Mouse (Mus musculus) left cerebral cortex, postnatal 36 days (tissue): ENCODE measurements around the gene Iqgap3. TPM values are rescaled to one million over a fixed set of nuclear protein-coding genes. Genes with fewer than 3 reads are reported as not detected.
A peak's percentile ranks its signal among the peaks of the same experiment; 100 is the strongest.

ENCODE experiments used
- DNase-seq, 2 experiments: peaks; one replicate each; pipeline ENCODE4 v3.0.0; 2021 to 2022; ENCODE audit warnings: low spot score in 2 of 2, mixed read lengths in 1 of 2
- intact Hi-C: fragments of 180-260 bp; cut with DNase I; formaldehyde crosslinking; loops from one replicate; pipeline ENCODE4 v1.15.1; 2025
- total RNA-seq, 2 experiments: library from RNA; stranded (reverse); gene quantifications; 2 replicates each; pipeline ENCODE4 v1.2.3; 2021

The Iqgap3 gene
- total RNA-seq, 2 experiments from 2014 or later: 0.23 to 1.1 TPM

DNA sequence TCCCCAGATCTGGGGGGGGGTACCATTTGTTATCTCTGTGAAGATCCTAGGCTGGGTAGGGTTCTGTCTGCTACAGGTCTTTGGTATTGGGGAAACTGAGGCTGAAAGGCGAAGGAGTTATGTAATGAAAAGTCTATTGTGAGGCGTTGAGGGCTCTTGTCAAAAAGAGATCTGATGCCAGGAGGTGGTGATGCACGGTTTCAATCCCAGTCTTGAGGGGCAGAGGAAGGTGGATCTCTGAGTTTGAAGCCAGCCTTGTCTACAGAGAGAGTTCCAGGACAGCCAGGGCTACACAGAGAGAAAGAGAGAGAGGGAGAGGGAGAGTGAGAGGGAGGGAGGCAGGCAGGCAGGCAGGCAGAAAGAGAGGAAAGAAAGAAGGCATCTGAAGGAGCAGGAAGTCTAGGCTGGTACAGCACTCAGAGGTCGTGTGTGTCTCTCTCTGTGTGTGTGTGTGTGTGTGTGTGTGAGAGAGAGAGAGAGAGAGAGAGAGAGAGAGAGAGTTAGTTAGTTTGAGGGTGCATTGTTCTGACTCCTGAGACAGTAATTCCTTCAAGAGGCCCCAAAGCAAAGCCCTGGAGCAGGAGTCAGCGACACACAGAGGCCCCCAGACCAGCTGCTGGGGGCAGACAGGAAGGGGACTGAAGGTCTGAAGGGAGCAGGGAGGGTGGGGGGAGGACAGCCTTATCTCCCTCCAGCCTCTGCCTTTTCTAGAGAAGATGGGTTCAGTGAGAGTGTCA, 64.8 kb downstream of the Iqgap3 start:
- intact Hi-C loops: no loop called here
- DNase-seq: no peak

DNA sequence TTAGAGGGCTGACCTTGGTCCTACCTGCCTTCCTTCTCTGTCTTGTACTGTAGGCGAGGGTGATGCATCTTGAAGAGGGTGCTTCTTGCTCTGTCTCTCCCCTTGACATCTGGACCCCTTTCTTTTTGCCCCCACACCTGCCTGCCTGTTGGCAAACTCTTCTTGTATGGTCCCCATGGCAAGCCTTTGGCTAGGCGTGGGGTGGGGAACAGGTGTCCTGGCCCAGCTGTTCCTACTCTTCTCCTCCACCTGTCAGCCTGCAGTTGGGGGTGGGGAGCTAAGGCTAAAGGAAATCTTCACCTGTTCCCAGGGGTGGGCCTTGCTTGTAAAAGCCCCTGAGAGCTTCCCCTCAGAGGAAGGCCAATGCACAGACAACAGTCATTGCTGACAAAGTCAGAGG, 65.7 kb downstream of the Iqgap3 start:
- intact Hi-C loops: no loop called here
- DNase-seq: no peak

DNA sequence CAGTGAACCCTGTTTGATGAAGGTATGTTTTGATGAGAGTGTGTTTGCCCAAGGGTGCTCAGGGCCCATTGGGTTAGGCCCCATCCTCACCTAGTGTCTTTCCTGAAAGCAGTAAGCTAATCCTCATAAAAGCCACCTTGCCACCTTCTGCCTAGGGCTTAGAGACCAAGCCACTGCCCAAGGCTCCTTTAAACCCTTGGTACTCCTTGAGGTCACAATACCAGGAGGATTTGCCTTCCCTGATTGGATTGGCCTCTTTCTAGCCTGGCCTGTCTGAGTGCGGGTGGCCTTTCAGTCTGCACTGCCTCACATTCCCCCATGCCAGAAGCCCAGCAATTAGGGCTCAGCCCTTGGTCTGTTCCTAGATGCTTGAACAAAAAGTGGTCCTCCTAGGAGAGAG, 66.1 kb downstream of the Iqgap3 start:
- intact Hi-C loops: no loop called here
- DNase-seq: no peak

DNA sequence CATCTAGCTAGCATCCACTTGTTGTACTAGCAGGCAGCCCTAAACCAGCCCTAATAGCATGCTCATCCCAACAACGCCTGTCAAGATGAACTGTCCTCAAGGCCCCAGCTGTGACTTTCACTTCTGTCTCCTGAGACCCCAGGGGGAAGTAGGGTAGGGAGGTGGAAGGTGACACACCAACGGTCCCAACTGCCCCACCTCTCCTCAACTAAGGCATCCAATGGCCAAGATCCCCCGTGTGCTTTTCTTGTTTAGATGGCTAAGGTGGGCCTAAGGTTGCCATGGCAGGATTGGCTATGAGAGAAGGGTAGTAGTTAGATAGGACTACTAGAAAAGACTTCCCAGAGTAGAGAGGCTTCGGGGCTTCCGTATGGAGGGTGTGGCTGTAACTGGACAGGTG, 66.6 kb downstream of the Iqgap3 start:
- DNase-seq: no peak
- intact Hi-C loops: no loop called here

DNA sequence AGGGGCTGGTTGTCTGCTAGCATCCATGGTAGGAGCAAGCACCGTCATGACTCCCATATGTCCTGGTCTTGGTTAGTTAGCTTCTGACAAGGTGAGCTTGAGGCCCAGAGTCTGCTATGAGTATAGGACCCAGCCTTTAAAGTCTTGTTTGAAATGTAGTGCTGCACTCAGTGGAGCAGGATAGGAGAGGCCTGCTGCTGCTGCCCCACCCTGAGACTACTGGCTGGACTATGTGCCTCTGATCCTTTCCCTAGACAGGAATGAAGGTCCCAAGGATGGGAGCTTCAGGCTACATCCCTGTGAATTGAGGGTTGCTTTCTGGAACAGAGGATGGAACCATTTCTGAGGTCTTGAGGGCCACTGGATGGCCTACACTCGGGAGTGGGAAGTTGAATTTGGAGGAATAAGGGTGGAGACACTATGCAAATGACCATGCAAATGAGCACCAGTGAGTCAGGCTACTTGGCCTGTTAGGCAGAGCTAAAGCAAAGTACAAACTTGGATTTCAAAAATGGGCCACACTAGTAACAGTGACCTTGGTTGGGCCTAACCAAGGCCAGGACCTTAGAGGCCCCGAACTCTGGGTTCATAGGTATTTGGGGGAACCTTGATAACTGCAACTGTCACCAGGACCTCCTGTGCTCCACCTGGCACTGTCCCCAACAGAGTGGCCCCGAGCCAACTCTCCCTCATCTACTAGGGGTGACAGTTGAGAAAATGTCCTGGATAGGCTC, 67.2 kb downstream of the Iqgap3 start:
- intact Hi-C loops: no loop called here
- no peak for DNase-seq

DNA sequence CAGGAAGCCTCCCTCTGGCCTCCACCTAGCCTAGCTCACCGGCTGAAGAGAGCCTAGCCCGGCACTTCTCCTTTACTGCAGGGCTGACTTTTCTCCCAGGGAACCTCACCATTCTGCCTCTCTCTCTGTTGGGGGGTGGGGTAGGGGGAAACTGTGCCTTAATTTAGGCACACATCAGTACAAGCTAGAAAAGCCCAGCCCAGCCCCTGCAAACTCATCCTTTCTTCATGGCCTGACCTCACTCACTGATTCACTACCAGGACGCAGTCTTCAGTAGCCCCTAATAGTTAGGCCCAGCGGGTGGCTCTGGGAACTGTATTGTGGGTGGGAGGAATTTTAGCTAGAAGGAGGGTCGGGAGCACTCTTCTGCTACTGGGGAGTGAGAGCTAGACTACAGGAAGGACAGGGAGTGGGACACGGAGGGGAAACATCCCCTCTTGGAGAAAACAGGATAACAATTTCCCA, 67.8 kb downstream of the Iqgap3 start:
- intact Hi-C loops: no loop called here
- no peak for DNase-seq

DNA sequence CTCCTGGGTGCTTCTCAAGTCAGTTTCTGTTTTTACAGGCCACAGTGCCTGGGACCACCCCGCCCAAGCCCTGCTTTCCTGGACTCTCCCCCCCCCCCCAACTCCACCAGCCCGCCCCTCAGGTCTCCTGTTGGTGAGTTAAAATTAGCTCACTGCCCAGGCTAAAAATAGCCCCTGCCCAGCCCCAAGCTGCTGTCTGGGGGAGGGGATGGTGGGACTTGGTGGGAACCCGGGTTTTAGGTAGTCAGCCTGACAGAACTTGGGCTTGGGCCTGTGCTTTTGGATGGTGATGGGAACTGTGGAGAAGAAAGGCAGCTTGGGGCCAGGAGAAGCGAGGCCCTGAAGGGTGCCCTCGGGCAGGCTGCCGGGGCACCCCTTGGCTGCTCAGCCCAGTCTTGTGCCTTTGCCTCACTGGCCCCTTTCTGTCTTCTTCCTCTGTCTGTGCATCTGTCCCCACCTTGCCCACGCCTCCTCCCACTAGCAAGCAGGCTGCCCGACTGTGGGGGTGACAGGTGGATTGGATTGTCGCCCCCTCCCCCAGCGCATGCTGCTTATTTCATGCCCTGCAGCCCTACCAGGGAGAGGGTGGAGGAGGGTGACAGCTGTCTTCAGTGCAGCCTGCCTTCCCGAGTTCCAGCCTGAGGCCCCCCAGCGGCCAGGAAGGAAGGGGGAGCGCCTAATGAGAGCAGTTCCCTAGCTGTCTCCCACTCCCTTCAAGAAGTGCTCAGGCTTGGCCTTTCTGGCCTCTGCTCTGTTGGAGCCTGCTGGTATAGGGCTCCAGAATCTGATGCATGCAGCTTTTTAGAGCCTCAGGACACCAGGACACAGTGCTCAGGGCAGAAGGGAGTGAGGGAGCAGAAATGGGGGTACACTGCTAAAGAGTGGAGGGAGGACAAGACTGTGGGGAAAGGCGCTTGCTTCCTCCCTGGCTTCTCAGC, 68.6 kb downstream of the Iqgap3 start:
- intact Hi-C loops: no loop called here
- peak; percentile 76 to 78 for DNase-seq

DNA sequence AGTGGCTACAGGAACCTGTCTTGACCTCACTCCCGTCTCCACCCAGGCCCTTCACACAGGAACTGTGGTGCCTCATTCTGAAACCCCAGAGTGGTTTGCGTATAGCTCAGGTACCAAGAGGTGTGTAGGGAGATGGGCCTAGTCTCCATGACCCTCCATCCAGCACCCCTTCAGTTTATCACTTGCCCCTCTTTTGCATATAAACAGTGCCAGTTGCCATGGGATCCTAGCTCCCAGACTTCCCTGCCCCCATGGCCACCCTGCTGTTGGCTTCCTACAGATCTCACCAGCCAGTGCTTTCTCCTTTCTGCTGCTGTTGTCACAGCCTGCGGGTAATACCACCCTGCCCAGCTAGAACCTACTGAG, 69.2 kb downstream of the Iqgap3 start:
- no peak for DNase-seq
- intact Hi-C loops: no loop called here

DNA sequence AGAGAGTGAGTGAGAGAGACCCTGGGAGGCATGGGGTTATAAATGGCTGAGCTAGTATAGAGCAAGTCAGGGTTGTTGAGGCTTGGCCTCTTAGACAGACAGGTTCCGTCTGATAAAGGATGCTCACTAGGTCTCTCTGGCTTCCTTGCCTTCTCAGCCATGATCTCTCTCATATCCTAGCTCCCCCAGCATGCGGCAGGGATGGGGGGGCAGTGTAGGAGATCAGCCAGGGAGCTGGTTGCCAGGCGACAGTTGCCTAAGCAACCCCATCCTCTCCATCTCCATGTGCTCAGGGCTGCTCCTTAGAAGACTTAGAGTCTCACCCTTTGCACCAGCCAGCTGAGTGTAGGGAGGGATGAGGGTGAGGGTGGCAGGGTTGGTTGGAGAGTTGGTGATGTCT, 70.3 kb downstream of the Iqgap3 start:
- intact Hi-C loops: no loop called here
- peak; percentile 82 to 86 for DNase-seq

DNA sequence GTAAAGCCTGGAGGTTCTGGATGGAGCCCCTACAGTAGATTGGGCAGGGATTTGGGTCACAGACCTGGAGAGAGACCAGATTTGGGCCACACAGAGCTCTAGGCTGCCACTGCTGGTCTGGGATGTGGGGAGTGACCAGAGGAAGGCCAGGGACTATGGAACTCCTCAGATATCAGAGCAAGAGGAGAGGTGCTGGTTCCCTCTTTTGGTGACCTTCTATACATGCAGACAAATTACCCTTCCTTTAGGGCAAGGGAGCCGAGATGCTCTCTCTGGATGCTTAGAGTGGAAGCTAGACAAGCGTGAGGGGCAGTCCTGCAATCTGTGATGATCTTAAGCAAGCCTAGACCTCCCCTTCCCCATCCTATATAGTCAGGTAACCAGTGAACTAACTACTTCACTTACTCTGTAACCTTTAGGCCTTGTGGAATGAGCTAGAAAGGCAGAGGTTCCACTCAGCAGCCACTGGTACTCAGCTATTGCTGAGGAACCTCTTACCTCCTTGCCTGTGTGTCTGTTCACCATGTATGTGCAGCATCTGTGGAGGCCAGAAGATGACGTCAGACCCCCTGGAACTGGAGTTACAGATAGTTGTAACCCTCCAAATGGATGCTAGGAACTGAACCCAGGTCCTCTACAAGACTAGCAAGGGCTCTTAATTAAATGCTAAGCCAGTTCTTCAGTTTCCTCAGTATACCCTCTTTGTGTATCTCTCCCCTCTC, 71.7 kb downstream of the Iqgap3 start:
- intact Hi-C loops: no loop called here
- no peak for DNase-seq

DNA sequence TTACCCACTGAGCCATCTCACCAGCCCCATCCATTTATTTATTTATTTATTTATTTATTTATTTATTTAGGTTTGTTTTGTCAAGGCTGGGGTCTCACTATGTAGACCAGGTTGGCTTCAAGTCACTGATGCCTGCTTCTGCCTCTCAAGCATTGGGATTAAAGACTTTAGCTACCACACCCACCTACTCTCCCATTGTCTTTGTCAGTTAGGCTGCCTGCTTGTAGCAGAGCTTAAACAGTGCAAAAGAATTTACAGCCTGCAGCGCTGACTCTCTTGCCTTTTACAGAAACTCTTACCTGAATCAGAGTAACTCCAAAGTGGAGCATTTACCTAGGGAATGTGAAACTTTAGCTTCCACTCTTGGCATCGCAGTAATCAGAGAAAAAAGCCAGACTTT, 72.5 kb downstream of the Iqgap3 start:
- DNase-seq: no peak
- intact Hi-C loops: no loop called here

DNA sequence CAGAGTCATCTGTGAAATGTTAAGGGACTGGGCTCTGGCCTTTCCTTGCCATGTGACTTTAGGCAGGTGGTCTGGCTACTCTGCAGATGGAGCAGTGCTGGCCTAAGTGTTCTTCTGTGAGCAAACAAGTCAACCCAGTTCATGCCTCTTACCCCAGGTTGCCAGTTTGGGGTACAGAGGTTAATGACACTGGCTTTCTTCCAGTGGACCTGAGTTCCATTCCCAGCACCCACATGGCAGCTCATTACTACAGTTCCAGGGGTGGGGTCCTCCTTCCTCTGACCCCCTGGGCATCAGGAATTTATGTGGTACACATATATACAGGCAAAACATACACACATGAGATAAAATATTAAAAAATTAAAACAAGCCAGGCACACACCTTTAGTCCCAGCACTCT, 75.0 kb downstream of the Iqgap3 start:
- intact Hi-C loops: no loop called here
- no peak for DNase-seq

DNA sequence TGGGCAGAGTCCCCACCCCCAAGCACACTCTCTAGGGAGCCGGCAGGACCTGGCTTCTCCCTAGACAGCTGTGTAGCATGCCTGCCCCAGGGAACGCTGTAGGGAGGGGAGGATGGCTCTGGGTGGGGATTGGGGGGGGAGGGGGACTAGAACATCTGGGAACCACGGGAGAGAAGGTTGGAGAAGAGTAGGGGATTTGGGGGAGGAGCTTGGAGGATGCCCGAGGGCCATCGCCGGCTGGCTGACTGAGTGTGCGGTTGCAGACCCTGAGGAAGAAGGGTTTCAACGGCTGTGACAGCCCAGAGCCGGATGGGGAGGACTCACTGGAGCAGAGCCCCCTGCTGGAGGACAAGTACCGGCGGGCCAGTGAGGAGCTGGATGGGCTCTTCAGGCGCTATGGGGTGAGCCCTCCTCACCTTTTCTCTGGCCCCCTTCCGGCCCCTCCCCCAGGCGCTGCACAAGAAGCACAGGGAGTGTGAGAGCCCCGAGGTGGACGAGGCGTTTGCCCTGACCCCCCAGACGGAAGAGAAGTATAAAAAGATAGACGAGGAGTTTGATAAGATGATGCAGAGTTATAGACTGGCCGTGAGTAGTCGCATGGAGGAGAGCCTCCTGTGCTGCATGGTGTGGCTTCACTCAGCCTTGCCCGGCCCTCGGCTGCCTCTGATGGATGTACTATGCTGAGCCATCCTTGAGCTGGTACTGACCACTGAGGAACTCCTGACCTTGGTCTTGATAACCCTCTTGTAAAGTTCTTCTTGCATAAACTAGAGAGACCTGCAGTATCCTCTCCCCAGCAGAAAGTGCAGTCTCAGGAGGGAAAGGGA, 76.2 kb downstream of the Iqgap3 start:
- no peak for DNase-seq
- intact Hi-C loops: no loop called here

DNA sequence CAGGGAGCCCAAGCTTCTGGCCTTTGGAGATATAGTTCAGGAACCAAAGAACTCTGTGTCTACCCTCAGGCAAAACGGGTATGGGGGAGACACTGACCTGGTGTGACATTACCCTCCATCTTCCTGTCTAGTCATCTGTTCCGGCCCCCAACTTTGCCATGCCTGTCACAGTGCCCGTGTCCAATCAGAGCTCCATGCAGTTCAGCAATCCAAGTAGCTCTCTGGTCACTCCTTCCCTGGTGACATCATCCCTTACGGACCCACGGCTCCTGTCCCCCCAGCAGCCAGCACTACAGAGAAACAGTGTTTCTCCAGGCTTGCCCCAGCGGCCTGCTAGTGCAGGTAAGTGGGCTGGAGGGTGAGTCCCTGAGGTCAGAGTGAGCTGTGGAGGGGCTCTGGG, 77.2 kb downstream of the Iqgap3 start:
- no peak for DNase-seq
- intact Hi-C loops: no loop called here

DNA sequence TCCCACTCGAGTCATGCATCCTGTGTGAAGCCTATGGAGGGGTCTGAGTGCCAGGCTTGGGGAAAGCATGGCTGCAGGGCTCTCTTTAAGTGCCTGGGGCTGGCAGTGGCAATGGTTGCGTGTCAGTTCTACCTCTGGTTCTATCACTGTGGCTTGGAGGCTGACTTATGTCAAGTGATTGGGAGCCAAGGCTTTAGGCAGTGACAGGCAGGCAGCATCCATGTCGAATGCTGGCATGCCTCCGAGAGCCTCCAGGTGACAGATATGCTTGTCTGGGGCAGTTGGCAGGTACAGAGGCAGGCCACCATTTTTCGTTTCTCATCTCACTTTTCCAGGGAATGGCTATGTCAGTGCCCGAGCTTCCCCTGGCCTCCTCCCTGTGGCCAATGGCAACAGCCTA, 79.1 kb downstream of the Iqgap3 start:
- intact Hi-C loops: no loop called here

DNA sequence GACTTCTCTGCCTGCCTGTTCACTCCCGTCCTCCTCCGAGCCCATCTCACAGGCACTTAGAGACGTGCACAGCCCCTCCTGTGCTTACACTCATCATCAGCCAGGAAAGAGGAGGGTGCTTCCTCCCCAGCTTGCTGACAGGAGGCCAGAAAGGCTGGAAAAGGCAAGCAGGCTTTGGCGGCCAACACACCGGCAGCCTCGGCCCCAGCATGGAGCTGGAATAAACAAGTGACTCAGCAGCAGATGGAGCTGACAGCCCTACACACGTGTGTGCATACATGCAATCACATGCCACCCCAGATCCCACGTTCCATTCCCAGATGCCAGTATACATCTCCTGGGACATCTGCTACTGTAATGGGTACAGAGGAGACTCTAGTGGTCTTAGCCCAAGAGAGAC, 80.5 kb downstream of the Iqgap3 start:
- intact Hi-C loops: no loop called here

More for the DNA sequence above, 79.1 kb downstream of the Iqgap3 start:
- no peak for DNase-seq

DNA sequence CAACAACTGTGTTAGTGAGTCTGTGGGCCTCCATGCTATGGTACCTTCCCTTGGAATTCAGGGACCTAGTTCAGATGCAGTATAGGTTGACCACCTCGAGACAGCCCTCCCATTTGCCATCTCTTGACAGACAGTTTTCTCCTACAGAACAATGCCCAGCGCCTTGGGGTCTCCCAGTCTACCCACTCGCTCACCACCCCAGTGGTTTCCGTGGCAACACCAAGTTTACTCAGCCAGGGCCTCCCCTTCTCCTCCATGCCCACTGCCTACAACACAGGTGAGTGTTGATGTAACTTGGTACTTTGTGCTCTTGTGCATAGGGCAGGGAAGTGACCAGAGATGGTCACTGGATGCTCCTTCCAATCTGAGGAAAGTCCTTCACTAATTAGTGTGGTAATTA, 81.0 kb downstream of the Iqgap3 start:
- intact Hi-C loops: no loop called here
- no peak for DNase-seq

More for the DNA sequence above, 80.5 kb downstream of the Iqgap3 start:
- DNase-seq: peak; percentile 73 to 74

DNA sequence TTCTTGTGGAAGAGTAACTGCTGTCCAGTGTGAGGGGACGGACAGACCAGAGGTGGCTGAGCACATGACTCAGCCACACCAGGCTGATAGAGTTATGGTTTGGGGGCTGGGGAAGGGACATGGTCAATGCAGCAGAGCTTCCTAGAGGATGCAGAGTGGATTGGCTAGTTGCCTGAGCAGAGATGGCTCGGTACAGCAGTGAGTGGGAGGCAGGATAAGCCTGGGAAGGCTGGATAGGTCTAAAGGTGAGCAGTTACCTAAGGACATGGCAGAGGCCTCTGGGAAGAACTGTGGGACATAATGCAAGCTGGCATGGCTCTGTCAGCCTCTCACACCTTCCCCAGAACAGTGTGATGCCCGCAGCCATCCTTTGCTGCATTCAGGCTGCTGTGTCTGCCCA, 82.1 kb downstream of the Iqgap3 start:
- intact Hi-C loops: no loop called here
- DNase-seq: no peak

DNA sequence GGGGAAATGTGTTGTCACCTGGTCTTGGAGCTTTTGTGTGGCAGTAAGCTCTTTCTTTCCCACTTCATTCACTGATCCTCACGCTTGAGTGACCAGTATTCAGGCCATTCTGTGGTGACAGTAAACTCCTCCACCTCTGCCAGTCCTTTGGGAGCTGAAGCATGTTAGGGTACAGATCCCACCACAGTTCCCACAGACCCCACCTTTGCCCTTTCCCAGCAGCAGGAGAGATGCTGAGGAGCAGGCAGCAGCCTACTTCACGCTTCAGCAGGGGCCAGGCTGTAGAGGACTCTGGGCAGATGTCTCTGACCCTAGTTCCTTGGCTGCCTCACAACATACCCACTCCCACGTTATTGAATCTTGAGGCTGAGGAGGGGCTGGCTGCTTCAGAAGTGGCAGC, 82.5 kb downstream of the Iqgap3 start:
- DNase-seq: no peak
- intact Hi-C loops: no loop called here
